Mouse (Mus musculus) forebrain, embryonic 14.5 days (tissue): ENCODE results near the gene Fbxl15. TPM values are rescaled to one million over a fixed set of nuclear protein-coding genes. Genes with fewer than 3 reads are reported as not detected.

Source experiments
- ATAC-seq: fragments of 200-750 bp; cut with Nextera tagmentation; 2 replicates; pipeline ENCODE4 v1.8.0; 2017; ENCODE audit warnings: mild to moderate bottlenecking, moderate library complexity
- DNase-seq: peaks from one replicate; pipeline ENCODE4 v3.0.0-alpha.2; 2015; ENCODE audit warnings: low spot score
- H3K27ac ChIP-seq: fragments of 300-500 bp; sonication (generic); 2 replicates; pipeline ENCODE4 v1.5.1; 2014; ENCODE audit warnings: low read depth, mild to moderate bottlenecking, control low read depth, low read length, moderate library complexity
- H3K27me3 ChIP-seq: fragments of 300-500 bp; sonication (generic); replicated peaks from 2 replicates; pipeline ENCODE4 v1.6.1; 2014; ENCODE audit warnings: low read length, control low read depth, mixed read lengths; ENCODE audit not compliant: control insufficient read depth, insufficient read depth
- H3K36me3 ChIP-seq: fragments of 300-500 bp; sonication (generic); 2 replicates; pipeline ENCODE4 v1.6.1; 2014; ENCODE audit warnings: low read length, control low read depth; ENCODE audit not compliant: control insufficient read depth, insufficient read depth
- H3K4me1 ChIP-seq: fragments of 300-500 bp; sonication (generic); 2 replicates; pipeline ENCODE4 v1.6.1; 2014; ENCODE audit warnings: antibody characterized with exemption, low read length, control low read depth; ENCODE audit not compliant: control insufficient read depth, insufficient read depth
- H3K4me2 ChIP-seq: fragments of 300-500 bp; sonication (generic); 2 replicates; pipeline ENCODE4 v1.6.1; 2014; ENCODE audit warnings: mild to moderate bottlenecking, control low read depth, low read length
- H3K4me3 ChIP-seq: fragments of 300-500 bp; sonication (generic); 2 replicates; pipeline ENCODE4 v1.5.1; 2014; ENCODE audit warnings: low read depth, low read length, control low read depth
- H3K9ac ChIP-seq: fragments of 300-500 bp; sonication (generic); 2 replicates; pipeline ENCODE4 v1.6.1; 2014; ENCODE audit warnings: mild to moderate bottlenecking, low read length, control low read depth, moderate library complexity
- H3K9me3 ChIP-seq: fragments of 300-500 bp; sonication (generic); replicated peaks from 2 replicates; pipeline ENCODE4 v1.6.1; 2016; ENCODE audit warnings: low read length, control low read depth, mixed read lengths; ENCODE audit not compliant: control insufficient read depth
- WGBS: fragments of 180-500 bp; shearing (Covaris S2); extraction: QIAGEN DNeasy Blood & Tissue Kit; methylation state at CpG from one replicate; pipeline ENCODE4 v1.1.7; 2014; 5-methylcytosine and 5-hydroxymethylcytosine counted together
- polyA plus RNA-seq: library from polyadenylated mRNA; unstranded; fragments of >200 nt; fragmentation: Nextera tagmentation; extraction: Ambion mirVana; gene quantifications from 2 replicates; pipeline ENCODE4 v1.2.1, GENCODE M21; 2014

Fbxl15 gene
- polyA plus RNA-seq: 42.6 and 43.1 TPM in 2 replicates

GRCm38 (mm10) chr19:46328081-46329030, at the start of gene Fbxl15:
Gene Fbxl15 (plus strand): TSS chr19:46328184.
- peak within 1 kb of the TSS; percentile 68 for H3K4me3 ChIP-seq
- whole genome bisulfite sequencing: under 1% methylated on average over 73 of the region's 81 CpGs
- H3K36me3 ChIP-seq: peaks cover 27% of the 10 kb centered on the region
- H3K9me3 ChIP-seq: no peaks in the 10 kb centered on the region
- peak within 1 kb of the TSS; percentile 77 for H3K9ac ChIP-seq
- DNase-seq (peak; percentile 98), ATAC-seq (peak; percentile 90)
- peak within 1 kb of the TSS; percentile 96 for H3K27ac ChIP-seq
- H3K27me3 ChIP-seq: no peaks in the 10 kb centered on the region; the same call in 1 of the 2 replicates
- peaks cover 28% of the 10 kb centered on the region for H3K4me1 ChIP-seq
- H3K4me2 ChIP-seq: peak within 1 kb of the TSS; percentile 100

GRCm38 (mm10) chr19:46282081-46282849, 45.7 kb upstream of the Fbxl15 start:
- 95% methylated on average over 11 of the region's 11 CpGs for WGBS
- Histone ChIP-seq H3K9ac (no peak overlapping the region), H3K4me3 (no peak overlapping the region), H3K4me2 (no peak overlapping the region), H3K27ac (no peak overlapping the region), H3K27me3 (no peaks in the 10 kb centered on the region), H3K36me3 (peaks cover 82% of the 10 kb centered on the region), H3K9me3 (no peaks in the 10 kb centered on the region), H3K4me1 (no peaks in the 10 kb centered on the region)
- DNase-seq (no peak), ATAC-seq (no peak)

DNA sequence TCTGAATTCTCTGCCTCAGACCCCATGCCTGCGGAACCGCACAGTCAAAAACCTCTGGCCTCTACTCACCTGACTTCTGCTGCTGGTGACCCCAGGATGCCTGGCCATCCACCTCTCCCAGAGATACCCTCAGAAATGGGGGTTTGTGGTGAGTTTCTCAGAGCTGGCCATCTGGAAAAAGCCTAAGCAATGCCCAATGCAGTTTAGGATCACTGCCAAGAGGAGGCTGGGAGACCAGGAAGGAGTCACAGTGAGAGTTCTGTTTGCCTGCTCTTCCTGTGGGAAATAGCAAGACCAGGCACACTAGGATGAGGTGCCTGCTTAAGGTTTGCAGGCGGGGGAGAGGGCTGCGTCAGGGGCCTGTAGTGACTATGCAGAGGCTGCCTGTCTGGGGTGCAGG, 43.3 kb upstream of the Fbxl15 start:
- H3K9ac ChIP-seq: no peak overlapping the region
- no peaks in the 10 kb centered on the region for H3K9me3 ChIP-seq
- no peak overlapping the region for H3K27ac ChIP-seq
- DNase-seq: no peak
- no peak overlapping the region for H3K4me3 ChIP-seq
- no peak for ATAC-seq
- H3K4me2 ChIP-seq: no peak overlapping the region
- H3K36me3 ChIP-seq: peaks cover 70% of the 10 kb centered on the region
- H3K27me3 ChIP-seq: no peaks in the 10 kb centered on the region
- 91% methylated on average over 4 of the region's 4 CpGs for WGBS
- H3K4me1 ChIP-seq: no peaks in the 10 kb centered on the region

- no peaks in the 10 kb centered on the region for H3K9me3 ChIP-seq
- no peaks in the 10 kb centered on the region for H3K27me3 ChIP-seq
- 92% methylated on average over 7 of the region's 7 CpGs for WGBS
- no peaks in the 10 kb centered on the region for H3K4me1 ChIP-seq
- DNase-seq (no peak), ATAC-seq (no peak)
- no peak overlapping the region for H3K27ac ChIP-seq
- H3K4me3 ChIP-seq: no peak overlapping the region
- H3K4me2 ChIP-seq: no peak overlapping the region
- H3K9ac ChIP-seq: no peak overlapping the region
- H3K36me3 ChIP-seq: peaks cover 61% of the 10 kb centered on the region
These were observed 42.4 kb upstream of the Fbxl15 start for GRCm38 (mm10) chr19:46285631-46286030.

- ATAC-seq (no peak), DNase-seq (no peak)
- Histone ChIP-seq H3K9ac (no peak overlapping the region), H3K4me3 (no peak overlapping the region), H3K4me1 (no peaks in the 10 kb centered on the region), H3K9me3 (no peaks in the 10 kb centered on the region), H3K36me3 (peaks cover 56% of the 10 kb centered on the region), H3K27me3 (no peaks in the 10 kb centered on the region), H3K27ac (no peak overlapping the region), H3K4me2 (no peak overlapping the region)
- 87% methylated on average over 6 of the region's 6 CpGs for WGBS
These were observed 41.9 kb upstream of the Fbxl15 start for GRCm38 (mm10) chr19:46286047-46286446.

DNA sequence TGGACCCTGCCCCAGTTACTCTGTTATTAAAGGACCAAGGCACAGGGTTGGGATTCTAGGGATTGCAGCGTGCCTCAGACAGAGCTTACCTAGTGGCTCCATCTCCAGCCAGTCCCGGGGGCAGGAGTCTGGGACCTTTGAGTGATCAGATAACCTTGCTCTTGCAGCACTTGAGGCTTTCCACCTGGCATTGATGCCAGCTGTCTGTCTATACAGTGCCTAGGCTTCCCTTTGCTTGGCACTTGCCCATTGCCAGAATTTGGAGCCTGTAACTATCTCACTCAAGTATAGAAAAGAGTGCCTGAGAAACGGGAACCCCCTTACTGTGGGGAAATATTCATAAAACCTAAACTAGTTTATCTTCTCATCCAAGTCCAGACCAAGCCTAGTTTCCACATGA, 41.1 kb upstream of the Fbxl15 start:
- no peak overlapping the region for H3K4me2 ChIP-seq
- no peak overlapping the region for H3K27ac ChIP-seq
- no peak overlapping the region for H3K4me3 ChIP-seq
- DNase-seq (no peak), ATAC-seq (no peak)
- 94% methylated on average over 3 of the region's 3 CpGs for WGBS
- H3K27me3 ChIP-seq: no peaks in the 10 kb centered on the region
- H3K9me3 ChIP-seq: no peaks in the 10 kb centered on the region
- H3K36me3 ChIP-seq: peaks cover 49% of the 10 kb centered on the region
- H3K4me1 ChIP-seq: no peaks in the 10 kb centered on the region
- no peak overlapping the region for H3K9ac ChIP-seq

- no peak overlapping the region for H3K4me2 ChIP-seq
- WGBS: 87% methylated on average over 3 of the region's 3 CpGs
- no peaks in the 10 kb centered on the region for H3K4me1 ChIP-seq
- H3K27ac ChIP-seq: no peak overlapping the region
- peaks cover 43% of the 10 kb centered on the region for H3K36me3 ChIP-seq
- ATAC-seq (no peak), DNase-seq (no peak)
- no peak overlapping the region for H3K4me3 ChIP-seq
- no peaks in the 10 kb centered on the region for H3K9me3 ChIP-seq
- no peaks in the 10 kb centered on the region for H3K27me3 ChIP-seq
- H3K9ac ChIP-seq: no peak overlapping the region
These were observed 40.4 kb upstream of the Fbxl15 start for GRCm38 (mm10) chr19:46287566-46287965.

GRCm38 (mm10) chr19:46290535-46291105, 37.4 kb upstream of the Fbxl15 start:
- no peak overlapping the region for H3K4me2 ChIP-seq
- no peaks in the 10 kb centered on the region for H3K4me1 ChIP-seq
- no peak overlapping the region for H3K9ac ChIP-seq
- WGBS: 75% methylated on average over 12 of the region's 12 CpGs
- DNase-seq (no peak), ATAC-seq (no peak)
- H3K4me3 ChIP-seq: no peak overlapping the region
- peaks cover 13% of the 10 kb centered on the region for H3K36me3 ChIP-seq
- H3K27me3 ChIP-seq: no peaks in the 10 kb centered on the region
- no peaks in the 10 kb centered on the region for H3K9me3 ChIP-seq
- H3K27ac ChIP-seq: no peak overlapping the region
